Mouse (Mus musculus) limb, embryonic 15.5 days (tissue): ENCODE data around the gene Radil. TPM values are rescaled to one million over a fixed set of nuclear protein-coding genes. Genes with fewer than 3 reads are reported as not detected.

Source experiments
- ATAC-seq: fragments of 200-750 bp; cut with Nextera tagmentation; 2 replicates; pipeline ENCODE4 v1.8.0; 2017; ENCODE audit warnings: low read depth, moderate TSS enrichment; ENCODE audit not compliant: insufficient number of reproducible peaks, low FRiP score, low TSS enrichment
- H3K27ac ChIP-seq: fragments of 300-500 bp; sonication (generic); 2 replicates; pipeline ENCODE4 v1.5.1; 2015; ENCODE audit warnings: moderate library complexity, mild to moderate bottlenecking, inconsistent platforms
- H3K27me3 ChIP-seq: fragments of 300-500 bp; sonication (generic); 2 replicates; pipeline ENCODE4 v1.6.1; 2015; ENCODE audit warnings: inconsistent platforms
- H3K36me3 ChIP-seq: fragments of 300-500 bp; sonication (generic); 2 replicates; pipeline ENCODE4 v1.6.1; 2015; ENCODE audit warnings: inconsistent platforms
- H3K4me1 ChIP-seq: fragments of 300-500 bp; sonication (generic); 2 replicates; pipeline ENCODE4 v1.6.1; 2015; ENCODE audit warnings: inconsistent platforms
- H3K4me2 ChIP-seq: fragments of 300-500 bp; sonication (generic); 2 replicates; pipeline ENCODE4 v1.6.1; 2015; ENCODE audit warnings: mild to moderate bottlenecking, inconsistent platforms
- H3K4me3 ChIP-seq: fragments of 300-500 bp; sonication (generic); 2 replicates; pipeline ENCODE4 v1.5.1; 2015; ENCODE audit warnings: mild to moderate bottlenecking, inconsistent platforms
- H3K9ac ChIP-seq: fragments of 300-500 bp; sonication (generic); 2 replicates; pipeline ENCODE4 v1.6.1; 2015; ENCODE audit warnings: inconsistent platforms
- H3K9me3 ChIP-seq: fragments of 300-500 bp; sonication (generic); 2 replicates; pipeline ENCODE4 v1.6.1; 2016; ENCODE audit warnings: inconsistent platforms
- WGBS: fragments of 180-500 bp; shearing (Covaris S2); methylation state at CpG from one replicate; pipeline ENCODE4 v1.1.7; 2015; 5-methylcytosine and 5-hydroxymethylcytosine counted together
- polyA plus RNA-seq: library from polyadenylated mRNA; unstranded; fragments of >200 nt; fragmentation: Nextera tagmentation; extraction: Ambion mirVana; gene quantifications from 2 replicates; pipeline ENCODE4 v1.2.1, GENCODE M21; 2015

Gene Radil
- polyA plus RNA-seq, 1 experiment from 2014 or later = 8.3 TPM

GRCm38 (mm10) chr5:142453742-142454141 lies 97.2 kb downstream of the Radil start:
- no peak for ATAC-seq
- WGBS = 92% methylated on average over 13 of the region's 13 CpGs

GRCm38 (mm10) chr5:142451759-142452158 lies 99.1 kb downstream of the Radil start:
- no peak for ATAC-seq
- no peak overlapping the region for H3K9ac ChIP-seq
- H3K4me1 ChIP-seq = peaks cover 17% of the 10 kb centered on the region
- 18% methylated on average over 1 of the region's 1 CpGs for WGBS
- no peak overlapping the region for H3K4me3 ChIP-seq
- H3K4me2 ChIP-seq = no peak overlapping the region
- H3K9me3 ChIP-seq = no peaks in the 10 kb centered on the region
- peaks cover 65% of the 10 kb centered on the region for H3K36me3 ChIP-seq
- no peaks in the 10 kb centered on the region for H3K27me3 ChIP-seq
- no peak overlapping the region for H3K27ac ChIP-seq

More at GRCm38 (mm10) chr5:142453742-142454141, 97.2 kb downstream of the Radil start:
- Histone ChIP-seq H3K9me3 (no peaks in the 10 kb centered on the region), H3K36me3 (peaks cover 83% of the 10 kb centered on the region), H3K4me2 (no peak overlapping the region), H3K27ac (no peak overlapping the region), H3K27me3 (no peaks in the 10 kb centered on the region), H3K9ac (no peak overlapping the region), H3K4me3 (no peak overlapping the region), H3K4me1 (0 out of 2 replicates have a peak, but pooled peaks cover 3% of the 10 kb centered on the region)

GRCm38 (mm10) chr5:142450846-142451245 lies 100.1 kb downstream of the Radil start:
- Histone ChIP-seq H3K9ac (no peak overlapping the region), H3K4me3 (no peak overlapping the region), H3K4me1 (peaks cover 21% of the 10 kb centered on the region), H3K9me3 (no peaks in the 10 kb centered on the region), H3K27ac (no peak overlapping the region), H3K27me3 (no peaks in the 10 kb centered on the region), H3K4me2 (no peak overlapping the region), H3K36me3 (peaks cover 56% of the 10 kb centered on the region)
- WGBS = 92% methylated on average over 9 of the region's 9 CpGs
- no peak for ATAC-seq

- WGBS = 65% methylated on average over 12 of the region's 12 CpGs
- Histone ChIP-seq H3K4me2 (no peak overlapping the region), H3K9me3 (no peaks in the 10 kb centered on the region), H3K36me3 (peaks cover 38% of the 10 kb centered on the region), H3K9ac (no peak overlapping the region), H3K4me1 (peaks cover 43% of the 10 kb centered on the region), H3K27ac (no peak overlapping the region), H3K27me3 (no peaks in the 10 kb centered on the region), H3K4me3 (no peak overlapping the region)
- no peak for ATAC-seq
Observed at GRCm38 (mm10) chr5:142448623-142449022, 102.3 kb downstream of the Radil start.

GRCm38 (mm10) chr5:142448076-142448475 lies 102.8 kb downstream of the Radil start:
- Histone ChIP-seq H3K4me3 (no peak overlapping the region), H3K9ac (no peak overlapping the region), H3K27ac (peak overlapping the region; percentile 63), H3K27me3 (no peaks in the 10 kb centered on the region), H3K36me3 (peaks cover 33% of the 10 kb centered on the region), H3K4me2 (0 out of 2 replicates have a peak overlapping the region, but pooled peaks have one; percentile 8), H3K4me1 (peaks cover 48% of the 10 kb centered on the region), H3K9me3 (no peaks in the 10 kb centered on the region)
- under 1% methylated on average over 9 of the region's 9 CpGs for WGBS
- ATAC-seq = peak; percentile 62

- no peak for ATAC-seq
- Histone ChIP-seq H3K27ac (peak overlapping the region; percentile 50), H3K36me3 (peaks cover 17% of the 10 kb centered on the region), H3K4me2 (no peak overlapping the region), H3K4me1 (peaks cover 67% of the 10 kb centered on the region), H3K27me3 (no peaks in the 10 kb centered on the region), H3K9me3 (no peaks in the 10 kb centered on the region), H3K4me3 (no peak overlapping the region), H3K9ac (no peak overlapping the region)
- WGBS = 51% methylated on average over 8 of the region's 8 CpGs
Observed at GRCm38 (mm10) chr5:142445709-142446108, 105.2 kb downstream of the Radil start.

- Histone ChIP-seq H3K4me1 (peaks cover 71% of the 10 kb centered on the region), H3K36me3 (peaks cover 9% of the 10 kb centered on the region), H3K27ac (peak overlapping the region; percentile 50), H3K9ac (no peak overlapping the region), H3K9me3 (no peaks in the 10 kb centered on the region), H3K4me3 (no peak overlapping the region), H3K27me3 (no peaks in the 10 kb centered on the region), H3K4me2 (no peak overlapping the region)
- 67% methylated on average over 11 of the region's 11 CpGs for WGBS
- ATAC-seq = no peak
Observed at GRCm38 (mm10) chr5:142444791-142445531, 105.9 kb downstream of the Radil start.

GRCm38 (mm10) chr5:142443994-142444393 lies 106.9 kb downstream of the Radil start:
- no peak for ATAC-seq
- 76% methylated on average over 14 of the region's 14 CpGs for WGBS
- Histone ChIP-seq H3K4me3 (no peak overlapping the region), H3K36me3 (peaks cover 5% of the 10 kb centered on the region), H3K27me3 (no peaks in the 10 kb centered on the region), H3K27ac (0 out of 2 replicates have a peak overlapping the region, but pooled peaks have one; percentile 24), H3K4me2 (no peak overlapping the region), H3K9me3 (no peaks in the 10 kb centered on the region), H3K9ac (no peak overlapping the region), H3K4me1 (peaks cover 81% of the 10 kb centered on the region)

- no peak for ATAC-seq
- Histone ChIP-seq H3K27ac (peak overlapping the region; percentile 24; the same call in 1 of the 2 replicates), H3K4me2 (no peak overlapping the region), H3K4me1 (peaks cover 86% of the 10 kb centered on the region), H3K36me3 (peaks cover 1% of the 10 kb centered on the region; the same call in 1 of the 2 replicates), H3K4me3 (no peak overlapping the region), H3K9me3 (no peaks in the 10 kb centered on the region), H3K9ac (no peak overlapping the region), H3K27me3 (no peaks in the 10 kb centered on the region)
- 78% methylated on average over 15 of the region's 15 CpGs for WGBS
Observed at GRCm38 (mm10) chr5:142443514-142443913, 107.4 kb downstream of the Radil start.

- Histone ChIP-seq H3K4me3 (no peak overlapping the region), H3K4me2 (peak overlapping the region; percentile 17; the same call in 1 of the 2 replicates), H3K9ac (no peak overlapping the region), H3K27ac (peak overlapping the region; percentile 96), H3K9me3 (no peaks in the 10 kb centered on the region), H3K36me3 (peaks cover 11% of the 10 kb centered on the region; the same call in 1 of the 2 replicates), H3K27me3 (no peaks in the 10 kb centered on the region), H3K4me1 (peaks cover 81% of the 10 kb centered on the region)
- 87% methylated on average over 7 of the region's 7 CpGs for WGBS
- ATAC-seq = no peak
Observed at GRCm38 (mm10) chr5:142442045-142442440, 108.9 kb downstream of the Radil start.

- peak overlapping the region; percentile 72 for H3K4me2 ChIP-seq
- peaks cover 83% of the 10 kb centered on the region for H3K4me1 ChIP-seq
- peak overlapping the region; percentile 96 for H3K27ac ChIP-seq
- no peak for ATAC-seq
- no peak overlapping the region for H3K9ac ChIP-seq
- H3K4me3 ChIP-seq = peak overlapping the region; percentile 36
- H3K9me3 ChIP-seq = no peaks in the 10 kb centered on the region
- WGBS = 57% methylated on average over 22 of the region's 22 CpGs
- peaks cover 14% of the 10 kb centered on the region; the same call in 1 of the 2 replicates for H3K36me3 ChIP-seq
- no peaks in the 10 kb centered on the region for H3K27me3 ChIP-seq
Observed at GRCm38 (mm10) chr5:142441332-142442044, 109.4 kb downstream of the Radil start.
